Mouse (Mus musculus) kidney, adult 2 months (tissue): ENCODE measurements around the gene Mms22l. TPM values are rescaled to one million over a fixed set of nuclear protein-coding genes. Genes with fewer than 3 reads are reported as not detected.
A peak's percentile ranks its signal among the peaks of the same experiment; 100 is the strongest.

Experiments used
- DNase-seq: peaks from one replicate; pipeline ENCODE4 v3.0.0; 2021
- H3K27ac ChIP-seq: fragments of 200-500 bp; 2 replicates; pipeline ENCODE4 v1.5.1; 2012; ENCODE audit warnings: low read depth, low read length, control low read depth, inconsistent platforms; ENCODE audit not compliant: insufficient read depth
- H3K27me3 ChIP-seq: fragments of 200-500 bp; replicated peaks from 2 replicates; pipeline ENCODE4 v1.6.1; 2012; ENCODE audit warnings: mild to moderate bottlenecking, moderate library complexity, low read length, inconsistent platforms; ENCODE audit not compliant: control insufficient read depth, insufficient read depth
- H3K36me3 ChIP-seq: fragments of 200-500 bp; 2 replicates; pipeline ENCODE4 v1.6.1; 2012; ENCODE audit warnings: mild to moderate bottlenecking, moderate library complexity, low read length, inconsistent platforms; ENCODE audit not compliant: control insufficient read depth, insufficient read depth
- H3K4me1 ChIP-seq: fragments of 200-500 bp; 2 replicates; pipeline ENCODE4 v1.6.1; 2011; ENCODE audit warnings: low read length; ENCODE audit not compliant: control insufficient read depth, insufficient read depth
- H3K4me3 ChIP-seq: fragments of 200-500 bp; 2 replicates; pipeline ENCODE4 v1.5.1; 2011; ENCODE audit warnings: mild to moderate bottlenecking, low read depth, low read length, control low read depth; ENCODE audit not compliant: insufficient read depth
- CTCF ChIP-seq: fragments of 200-500 bp; conservative IDR thresholded peaks from 2 replicates; pipeline ENCODE4 v1.5.1; 2011; ENCODE audit warnings: low read depth, mild to moderate bottlenecking, control low read depth, low read length, moderate library complexity, mixed read lengths; ENCODE audit not compliant: insufficient read depth, insufficient read length
- POLR2A ChIP-seq: fragments of 200-500 bp; IDR thresholded peaks from one replicate; pipeline ENCODE4 v1.6.1; 2011; ENCODE audit warnings: low read depth, low read length, control low read depth
- WGBS: fragments of 180-500 bp; shearing (Covaris S2); methylation state at CpG from one replicate; pipeline ENCODE4 v1.1.7; 2018; 5-methylcytosine and 5-hydroxymethylcytosine counted together
- polyA plus RNA-seq: library from polyadenylated mRNA; depleted of rRNA; stranded (reverse); fragments of >200 nt; gene quantifications from 2 replicates; pipeline ENCODE4 v1.2.3, GENCODE M21; 2012

Mms22l gene
- polyA plus RNA-seq, 1 experiment: 1.1 TPM

GRCm38 (mm10) chr4:24620440-24620839, 124.2 kb downstream of the Mms22l start:
- no peak overlapping the region for H3K4me3 ChIP-seq
- no peaks in the 10 kb centered on the region; the same call in 1 of the 2 replicates for H3K4me1 ChIP-seq
- H3K36me3 ChIP-seq: no peaks in the 10 kb centered on the region
- TF ChIP-seq POLR2A (no peak), CTCF (peak; percentile 28; the same call in 1 of the 2 replicates)
- H3K27me3 ChIP-seq: no peaks in the 10 kb centered on the region
- WGBS: 59% methylated on average over 5 of the region's 5 CpGs
- peak; percentile 82 for DNase-seq
- H3K27ac ChIP-seq: no peak overlapping the region

- Histone ChIP-seq H3K4me3 (no peak overlapping the region), H3K27ac (no peak overlapping the region), H3K4me1 (no peaks in the 10 kb centered on the region; the same call in 1 of the 2 replicates), H3K27me3 (no peaks in the 10 kb centered on the region), H3K36me3 (no peaks in the 10 kb centered on the region)
- no peak for TF ChIP-seq POLR2A
- no peak for DNase-seq
- 79% methylated on average over 9 of the region's 9 CpGs for WGBS
Measured at GRCm38 (mm10) chr4:24621422-24622187, 125.4 kb downstream of the Mms22l start.

GRCm38 (mm10) chr4:24625951-24626584, 129.8 kb downstream of the Mms22l start:
- Histone ChIP-seq H3K36me3 (no peaks in the 10 kb centered on the region), H3K4me1 (no peaks in the 10 kb centered on the region), H3K4me3 (no peak overlapping the region), H3K27me3 (no peaks in the 10 kb centered on the region), H3K27ac (no peak overlapping the region)
- WGBS: 71% methylated on average over 13 of the region's 13 CpGs
- no peak for DNase-seq
- TF ChIP-seq CTCF (no peak), POLR2A (no peak)

- no peak overlapping the region for H3K27ac ChIP-seq
- WGBS: 61% methylated on average over 4 of the region's 4 CpGs
- H3K36me3 ChIP-seq: no peaks in the 10 kb centered on the region
- no peak for DNase-seq
- TF ChIP-seq POLR2A: no peak
- TF ChIP-seq CTCF: no peak
- no peaks in the 10 kb centered on the region for H3K4me1 ChIP-seq
- H3K4me3 ChIP-seq: no peak overlapping the region
- H3K27me3 ChIP-seq: no peaks in the 10 kb centered on the region
Measured at GRCm38 (mm10) chr4:24626686-24627085, 130.4 kb downstream of the Mms22l start.

- DNase-seq: no peak
- 58% methylated on average over 1 of the region's 1 CpGs for WGBS
- Histone ChIP-seq H3K36me3 (no peaks in the 10 kb centered on the region), H3K4me3 (no peak overlapping the region), H3K4me1 (no peaks in the 10 kb centered on the region), H3K27ac (no peak overlapping the region), H3K27me3 (no peaks in the 10 kb centered on the region; the same call in 1 of the 2 replicates)
- TF ChIP-seq CTCF (no peak), POLR2A (no peak)
Measured at GRCm38 (mm10) chr4:24627871-24628270, 131.6 kb downstream of the Mms22l start.

GRCm38 (mm10) chr4:24630430-24630829, 134.2 kb downstream of the Mms22l start:
- Histone ChIP-seq H3K36me3 (no peaks in the 10 kb centered on the region), H3K27me3 (no peaks in the 10 kb centered on the region; the same call in 1 of the 2 replicates), H3K4me1 (no peaks in the 10 kb centered on the region), H3K27ac (no peak overlapping the region), H3K4me3 (no peak overlapping the region)
- no peak for DNase-seq
- TF ChIP-seq CTCF (no peak), POLR2A (no peak)
- WGBS: 77% methylated on average over 2 of the region's 2 CpGs

GRCm38 (mm10) chr4:24631177-24631911, 135.1 kb downstream of the Mms22l start:
- WGBS: 73% methylated on average over 9 of the region's 9 CpGs
- no peak for TF ChIP-seq POLR2A
- no peaks in the 10 kb centered on the region for H3K4me1 ChIP-seq

More at GRCm38 (mm10) chr4:24631177-24631911, 135.1 kb downstream of the Mms22l start:
- no peak for DNase-seq
- Histone ChIP-seq H3K27ac (no peak overlapping the region), H3K36me3 (no peaks in the 10 kb centered on the region), H3K27me3 (no peaks in the 10 kb centered on the region; the same call in 1 of the 2 replicates), H3K4me3 (no peak overlapping the region)
